Mouse (Mus musculus) forebrain, embryonic 13.5 days (tissue): ENCODE data around the gene Hist1h2bg. TPM values are rescaled to one million over a fixed set of nuclear protein-coding genes. Genes with fewer than 3 reads are reported as not detected.

Experiments
- microRNA-seq: library from miRNA; unstranded; fragments of <30 nt; microRNA quantifications from one replicate; pipeline ENCODE4, GENCODE M21; 2016
- polyA plus RNA-seq: library from polyadenylated mRNA; unstranded; fragments of >200 nt; fragmentation: Nextera tagmentation; extraction: Ambion mirVana; gene quantifications from 2 replicates; pipeline ENCODE4 v1.2.1, GENCODE M21; 2015

Gene Hist1h2bg
- polyA plus RNA-seq, 1 experiment from 2014 or later, result 11.5 TPM

Small RNAs within 50 kb of the gene (microRNA-seq; reads per million reads assigned to microRNA genes)
- gene Gm44297 (not detected), gene Gm44359 (not detected), gene Gm44394 (not detected)

Other genes starting within 250 kb of the Hist1h2bg start
- gene Zfp322a, start 202.2 kb upstream of the Hist1h2bg start, polyA plus RNA-seq, result 61.4 and 61.8 TPM in 2 replicates
- gene Abt1, start 147.5 kb upstream of the Hist1h2bg start, polyA plus RNA-seq, result 12.4 and 13.4 TPM in 2 replicates
- gene Btn1a1, start 105.5 kb upstream of the Hist1h2bg start, polyA plus RNA-seq, result not detected in 2 replicates
- 0.08 and 0.21 TPM in 2 replicates for gene Btn2a2, start 82.5 kb upstream of the Hist1h2bg start, polyA plus RNA-seq
- gene Hist1h4h, start 40.3 kb upstream of the Hist1h2bg start, polyA plus RNA-seq, result 5.2 and 6.4 TPM in 2 replicates
- 9.5 and 10.0 TPM in 2 replicates for gene Hist1h2af, start 37.5 kb upstream of the Hist1h2bg start, polyA plus RNA-seq
- gene Hist1h3g, start 36.0 kb upstream of the Hist1h2bg start, polyA plus RNA-seq, result 10.0 and 11.6 TPM in 2 replicates
- 0.76 and 0.97 TPM in 2 replicates for gene Hist1h2bh, start 28.0 kb upstream of the Hist1h2bg start, polyA plus RNA-seq
- gene Hist1h3f, start 27.3 kb upstream of the Hist1h2bg start, polyA plus RNA-seq, result 1.2 and 1.3 TPM in 2 replicates
- gene Hist1h4f, start 19.7 kb upstream of the Hist1h2bg start, polyA plus RNA-seq, result 1.6 and 2.2 TPM in 2 replicates
- gene Hist1h1d, start 18.1 kb upstream of the Hist1h2bg start, polyA plus RNA-seq, result 0.54 and 0.68 TPM in 2 replicates
- 4.6 and 6.9 TPM in 2 replicates for gene Hist1h3e, start 9.0 kb upstream of the Hist1h2bg start, polyA plus RNA-seq
- gene Hist1h2ae, start 176 bp upstream of the Hist1h2bg start, polyA plus RNA-seq, result 120 and 139 TPM in 2 replicates
- 10.3 and 11.2 TPM in 2 replicates for gene Hist1h2bf, start 2.8 kb downstream of the Hist1h2bg start, polyA plus RNA-seq
- gene Hist1h2ad, start 3.0 kb downstream of the Hist1h2bg start, polyA plus RNA-seq, result 3.8 and 4.8 TPM in 2 replicates
- 8.8 TPM in 2 replicates for gene Hist1h3d, start 4.4 kb downstream of the Hist1h2bg start, polyA plus RNA-seq
- gene Hist1h4d, start 10.2 kb downstream of the Hist1h2bg start, polyA plus RNA-seq, result 160 and 172 TPM in 2 replicates
- gene Hist1h2be, start 49.7 kb downstream of the Hist1h2bg start, polyA plus RNA-seq, result 2.6 and 2.9 TPM in 2 replicates
- 25.7 and 29.7 TPM in 2 replicates for gene Hist1h1e, start 51.2 kb downstream of the Hist1h2bg start, polyA plus RNA-seq
- 1.0 and 1.3 TPM in 2 replicates for gene Hist1h2ac, start 112.6 kb downstream of the Hist1h2bg start, polyA plus RNA-seq
- gene Hist1h2bc, start 112.8 kb downstream of the Hist1h2bg start, polyA plus RNA-seq, result 34.1 and 41.4 TPM in 2 replicates
- gene Hist1h1t, start 124.4 kb downstream of the Hist1h2bg start, polyA plus RNA-seq, result not detected in 2 replicates
- 6.5 and 7.9 TPM in 2 replicates for gene Hist1h4c, start 127.1 kb downstream of the Hist1h2bg start, polyA plus RNA-seq
- 2.2 and 2.8 TPM in 2 replicates for gene Hfe, start 139.5 kb downstream of the Hist1h2bg start, polyA plus RNA-seq
- gene Hist1h1c, start 167.4 kb downstream of the Hist1h2bg start, polyA plus RNA-seq, result 17.8 and 20.5 TPM in 2 replicates
- gene Hist1h3c, start 174.2 kb downstream of the Hist1h2bg start, polyA plus RNA-seq, result 8.8 and 10.8 TPM in 2 replicates
- 3.0 and 5.5 TPM in 2 replicates for gene Hist1h2bb, start 175.3 kb downstream of the Hist1h2bg start, polyA plus RNA-seq
- 58.6 and 70.5 TPM in 2 replicates for gene Hist1h2ab, start 179.7 kb downstream of the Hist1h2bg start, polyA plus RNA-seq
- gene Hist1h3b, start 180.9 kb downstream of the Hist1h2bg start, polyA plus RNA-seq, result 17.0 and 19.6 TPM in 2 replicates
- gene Hist1h4b, start 185.6 kb downstream of the Hist1h2bg start, polyA plus RNA-seq, result 5.7 and 6.1 TPM in 2 replicates
- 0.64 and 1.1 TPM in 2 replicates for gene Hist1h4a, start 189.8 kb downstream of the Hist1h2bg start, polyA plus RNA-seq
- gene Hist1h3a, start 191.0 kb downstream of the Hist1h2bg start, polyA plus RNA-seq, result 6.3 and 7.2 TPM in 2 replicates
- gene Hist1h1a, start 192.3 kb downstream of the Hist1h2bg start, polyA plus RNA-seq, result 4.6 and 6.0 TPM in 2 replicates
- 0.08 TPM in 1 of 2 replicates, not detected in the other for gene Trim38, start 198.5 kb downstream of the Hist1h2bg start, polyA plus RNA-seq
- not detected in 2 replicates for gene Slc17a2, start 235.6 kb downstream of the Hist1h2bg start, polyA plus RNA-seq